Mouse (Mus musculus) hindbrain, embryonic 16.5 days (tissue): ENCODE data around the gene Theg. TPM values are rescaled to one million over a fixed set of nuclear protein-coding genes. Genes with fewer than 3 reads are reported as not detected.

Experiments
- ATAC-seq: fragments of 200-750 bp; cut with Nextera tagmentation; 2 replicates; pipeline ENCODE4 v1.8.0; 2017; ENCODE audit warnings: moderate TSS enrichment, moderate library complexity
- H3K27ac ChIP-seq: fragments of 300-500 bp; sonication (generic); 2 replicates; pipeline ENCODE4 v1.5.1; 2014; ENCODE audit warnings: low read depth, mild to moderate bottlenecking, control low read depth, low read length, moderate library complexity
- H3K27me3 ChIP-seq: fragments of 300-500 bp; sonication (generic); replicated peaks from 2 replicates; pipeline ENCODE4 v1.6.1; 2014; ENCODE audit warnings: low read length; ENCODE audit not compliant: control insufficient read depth, insufficient read depth
- H3K36me3 ChIP-seq: fragments of 300-500 bp; sonication (generic); 2 replicates; pipeline ENCODE4 v1.6.1; 2014; ENCODE audit warnings: mild to moderate bottlenecking, low read length, moderate library complexity, mixed read lengths; ENCODE audit not compliant: control insufficient read depth, insufficient read depth
- H3K4me1 ChIP-seq: fragments of 300-500 bp; sonication (generic); 2 replicates; pipeline ENCODE4 v1.6.1; 2014; ENCODE audit warnings: low read depth, low read length; ENCODE audit not compliant: control insufficient read depth, insufficient read depth
- H3K4me2 ChIP-seq: fragments of 300-500 bp; sonication (generic); 2 replicates; pipeline ENCODE4 v1.6.1; 2014; ENCODE audit warnings: mild to moderate bottlenecking, low read length, control low read depth, moderate library complexity
- H3K4me3 ChIP-seq: fragments of 300-500 bp; sonication (generic); 2 replicates; pipeline ENCODE4 v1.5.1; 2014; ENCODE audit warnings: mild to moderate bottlenecking, low read length, control low read depth, moderate library complexity
- H3K9ac ChIP-seq: fragments of 300-500 bp; sonication (generic); 2 replicates; pipeline ENCODE4 v1.6.1; 2014; ENCODE audit warnings: low read depth, mild to moderate bottlenecking, control low read depth, low read length, moderate library complexity
- H3K9me3 ChIP-seq: fragments of 300-500 bp; sonication (generic); 2 replicates; pipeline ENCODE4 v1.6.1; 2014; ENCODE audit warnings: mild to moderate bottlenecking, low read length, moderate library complexity; ENCODE audit not compliant: control insufficient read depth
- WGBS: fragments of 180-500 bp; shearing (Covaris S2); extraction: QIAGEN DNeasy Blood & Tissue Kit; methylation state at CpG from one replicate; pipeline ENCODE4 v1.1.7; 2014; 5-methylcytosine and 5-hydroxymethylcytosine counted together
- microRNA-seq: library from miRNA; unstranded; fragments of <30 nt; microRNA quantifications from one replicate; pipeline ENCODE4, GENCODE M21; 2017
- polyA plus RNA-seq: library from polyadenylated mRNA; unstranded; fragments of >200 nt; fragmentation: Nextera tagmentation; extraction: Ambion mirVana; gene quantifications from 2 replicates; pipeline ENCODE4 v1.2.1, GENCODE M21; 2015

The Theg gene
- polyA plus RNA-seq, 1 experiment from 2014 or later, result not detected

DNA sequence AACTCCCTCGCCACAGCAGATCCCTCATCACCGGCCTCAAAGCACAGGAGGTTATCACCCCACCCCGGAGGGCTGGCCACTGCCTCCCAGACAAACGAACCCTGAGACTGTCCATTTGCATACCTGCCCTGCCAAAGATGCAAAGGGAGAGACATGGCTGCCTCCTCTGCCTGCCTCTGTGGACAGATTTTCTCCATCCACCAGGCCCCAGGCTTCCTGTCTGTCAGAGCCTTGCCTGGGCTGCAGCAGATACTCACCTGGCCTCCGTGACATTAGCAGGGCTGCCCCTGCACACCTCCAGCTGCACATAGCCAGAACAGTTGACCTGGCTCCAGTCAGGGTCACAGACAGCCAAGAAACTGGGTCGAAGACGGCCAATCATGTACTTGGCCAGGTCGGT is 56.9 kb downstream of the Theg start:
- WGBS, result 70% methylated on average over 8 of the region's 8 CpGs
- no peak overlapping the region for H3K4me2 ChIP-seq
- H3K4me1 ChIP-seq, result peaks cover 16% of the 10 kb centered on the region
- H3K27me3 ChIP-seq, result no peaks in the 10 kb centered on the region
- no peak overlapping the region for H3K9ac ChIP-seq
- no peak overlapping the region for H3K27ac ChIP-seq
- no peaks in the 10 kb centered on the region for H3K36me3 ChIP-seq
- ATAC-seq, result no peak
- no peak overlapping the region for H3K4me3 ChIP-seq
- H3K9me3 ChIP-seq, result no peaks in the 10 kb centered on the region

DNA sequence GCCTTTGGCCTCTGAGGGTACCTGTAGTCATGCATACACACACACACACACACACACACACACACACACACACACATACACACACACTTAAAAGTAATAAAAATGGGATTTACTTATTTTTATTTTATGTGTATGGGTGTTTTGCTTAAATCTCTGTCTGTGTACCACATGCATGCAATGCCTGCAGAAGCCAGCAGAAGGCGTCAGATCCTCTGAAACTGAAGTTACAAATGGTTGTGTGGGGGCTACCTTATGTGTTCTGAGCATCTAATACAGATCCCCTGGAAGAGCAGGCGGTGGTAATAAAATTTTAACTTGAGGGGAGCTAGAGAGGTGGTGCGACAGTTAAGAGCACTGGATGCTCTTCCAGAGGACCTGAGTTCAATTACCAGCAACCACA is 59.0 kb downstream of the Theg start:
- H3K4me3 ChIP-seq, result no peak overlapping the region
- H3K9ac ChIP-seq, result no peak overlapping the region
- no peaks in the 10 kb centered on the region for H3K9me3 ChIP-seq
- no peak overlapping the region for H3K27ac ChIP-seq
- peaks cover 6% of the 10 kb centered on the region for H3K4me1 ChIP-seq
- no peaks in the 10 kb centered on the region for H3K27me3 ChIP-seq
- no peak for ATAC-seq
- H3K4me2 ChIP-seq, result no peak overlapping the region
- WGBS, result 72% methylated on average over 3 of the region's 3 CpGs
- no peaks in the 10 kb centered on the region for H3K36me3 ChIP-seq

DNA sequence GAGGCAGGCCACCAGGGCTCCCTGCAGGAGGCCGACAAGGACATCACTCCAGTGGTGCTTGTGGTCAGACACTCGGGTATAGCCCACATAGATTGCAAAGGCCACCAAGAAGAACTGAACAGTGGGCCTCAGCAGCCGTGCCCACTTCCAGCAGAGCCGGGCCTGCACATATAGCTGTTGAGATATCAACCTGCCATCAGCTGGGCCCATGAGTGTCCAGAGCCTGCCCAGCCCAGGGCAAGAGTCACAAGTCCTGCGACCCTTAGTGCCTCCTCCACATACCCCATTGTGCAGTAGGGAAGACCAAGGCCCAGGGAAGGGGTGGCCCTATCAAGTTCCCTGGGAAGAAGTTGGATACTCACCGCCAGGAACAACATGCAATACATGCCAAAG is 59.7 kb downstream of the Theg start:
- Histone ChIP-seq H3K27me3 (no peaks in the 10 kb centered on the region), H3K36me3 (no peaks in the 10 kb centered on the region), H3K4me2 (no peak overlapping the region), H3K9ac (no peak overlapping the region), H3K4me3 (no peak overlapping the region), H3K4me1 (no peaks in the 10 kb centered on the region), H3K9me3 (no peaks in the 10 kb centered on the region), H3K27ac (no peak overlapping the region)
- WGBS, result 90% methylated on average over 6 of the region's 6 CpGs
- no peak for ATAC-seq

DNA sequence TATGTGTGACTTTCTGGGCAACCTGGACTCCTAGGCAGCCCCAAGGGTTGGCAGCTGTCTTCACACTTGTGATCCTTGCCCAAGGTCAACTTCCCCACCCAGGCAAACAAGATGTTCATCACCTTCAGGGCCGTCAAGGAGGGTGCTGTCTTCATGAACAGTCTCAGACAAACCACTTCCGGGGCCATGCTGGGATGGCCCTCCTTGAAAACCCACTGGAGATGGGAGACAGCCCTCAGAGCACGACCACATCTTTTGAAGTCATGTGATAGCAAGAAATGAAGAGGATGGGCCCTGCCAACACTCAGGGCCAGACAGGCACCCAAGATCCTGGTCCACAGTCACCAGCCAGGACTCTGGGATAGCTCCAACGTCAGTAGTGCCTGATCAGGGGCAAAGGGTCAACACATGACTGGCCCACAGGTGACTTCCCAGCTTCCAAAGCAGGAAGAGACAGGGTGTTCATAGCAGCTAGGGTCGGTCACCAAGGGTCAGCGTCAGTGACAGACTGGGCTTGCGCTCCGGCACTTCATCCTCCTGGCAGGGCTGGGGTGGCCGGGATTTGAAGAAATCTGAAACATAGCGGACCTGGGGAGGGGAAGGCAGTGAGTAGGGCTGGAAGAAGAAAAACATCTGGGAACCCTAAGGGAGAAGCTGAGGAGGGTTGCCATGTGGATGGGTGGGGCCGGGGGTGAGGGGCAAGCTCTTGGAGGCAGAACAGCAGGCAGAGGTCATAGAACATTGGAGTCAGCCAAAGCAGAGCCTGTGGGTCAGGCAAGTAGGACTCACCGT is 60.3 kb downstream of the Theg start:
- no peak overlapping the region for H3K27ac ChIP-seq
- no peaks in the 10 kb centered on the region for H3K36me3 ChIP-seq
- H3K4me3 ChIP-seq, result no peak overlapping the region
- H3K9me3 ChIP-seq, result no peaks in the 10 kb centered on the region
- no peaks in the 10 kb centered on the region for H3K27me3 ChIP-seq
- WGBS, result 89% methylated on average over 12 of the region's 12 CpGs
- no peak overlapping the region for H3K9ac ChIP-seq
- no peaks in the 10 kb centered on the region for H3K4me1 ChIP-seq
- ATAC-seq, result no peak
- H3K4me2 ChIP-seq, result no peak overlapping the region

Small RNA genes within 50 kb of the gene (microRNA-seq; reads per million reads assigned to microRNA genes)
- not detected for gene Mir6909

Other genes starting within 250 kb of the Theg start
- gene Vmn2r82, start 230.8 kb downstream of the Theg start, polyA plus RNA-seq, result not detected in 2 replicates
- gene Vmn2r83, start 118.6 kb downstream of the Theg start, polyA plus RNA-seq, result 0.04 and 0.06 TPM in 2 replicates
- gene Plpp2, start 53.5 kb downstream of the Theg start, polyA plus RNA-seq, result 20.7 and 22.2 TPM in 2 replicates
- gene Mier2, start 32.1 kb downstream of the Theg start, polyA plus RNA-seq, result 56.5 and 67.4 TPM in 2 replicates
- gene C2cd4c, start 26.7 kb upstream of the Theg start, polyA plus RNA-seq, result 0.62 and 0.70 TPM in 2 replicates
- 13.7 and 27.7 TPM in 2 replicates for gene Shc2, start 50.6 kb upstream of the Theg start, polyA plus RNA-seq
- 0.37 and 0.89 TPM in 2 replicates for gene Odf3l2, start 58.4 kb upstream of the Theg start, polyA plus RNA-seq
- 0.99 and 1.5 TPM in 2 replicates for gene Madcam1, start 77.2 kb upstream of the Theg start, polyA plus RNA-seq
- gene Tpgs1, start 82.0 kb upstream of the Theg start, polyA plus RNA-seq, result 107 and 124 TPM in 2 replicates
- gene Cdc34, start 94.9 kb upstream of the Theg start, polyA plus RNA-seq, result 73.5 and 84.7 TPM in 2 replicates
- gene Gzmm, start 101.7 kb upstream of the Theg start, polyA plus RNA-seq, result 1.7 TPM in 2 replicates
- gene Bsg, start 117.2 kb upstream of the Theg start, polyA plus RNA-seq, result 1,077 and 1,193 TPM in 2 replicates
- gene Hcn2, start 129.3 kb upstream of the Theg start, polyA plus RNA-seq, result 1.2 and 1.4 TPM in 2 replicates
- gene Polrmt, start 159.2 kb upstream of the Theg start, polyA plus RNA-seq, result 37.1 and 50.6 TPM in 2 replicates
- 1.9 and 3.1 TPM in 2 replicates for gene Fgf22, start 167.7 kb upstream of the Theg start, polyA plus RNA-seq
- 74.2 and 101 TPM in 2 replicates for gene Rnf126, start 179.6 kb upstream of the Theg start, polyA plus RNA-seq
- gene Fstl3, start 189.9 kb upstream of the Theg start, polyA plus RNA-seq, result 2.6 and 3.0 TPM in 2 replicates
- 0.31 TPM in 1 of 2 replicates, not detected in the other for gene Prss57, start 203.6 kb upstream of the Theg start, polyA plus RNA-seq
- gene Palm, start 206.2 kb upstream of the Theg start, polyA plus RNA-seq, result 297 and 309 TPM in 2 replicates
- 0.46 and 0.59 TPM in 2 replicates for gene Misp, start 233.7 kb upstream of the Theg start, polyA plus RNA-seq